Mouse (Mus musculus): ENCODE measurements around the gene Plekha6. TPM values are rescaled to one million over a fixed set of nuclear protein-coding genes. Genes with fewer than 3 reads are reported as not detected.

Gene Plekha6
- total RNA-seq, 2 experiments from 2014 or later = 54.8 to 65.7 TPM

GRCm38 (mm10) chr1:133181072-133182015, 17.3 kb downstream of the Plekha6 start:
- peak; percentile 89 to 92 for DNase-seq (ENCODE audit: low spot score in 2 of 2)

- DNase-seq (ENCODE audit: low spot score in 2 of 2) = peak; percentile 61 to 69
Measured at GRCm38 (mm10) chr1:133182016-133182705, 18.2 kb downstream of the Plekha6 start.

GRCm38 (mm10) chr1:133182706-133183095, 18.7 kb downstream of the Plekha6 start:
- DNase-seq (ENCODE audit: low spot score in 2 of 2) = no peak

- no peak for DNase-seq (ENCODE audit: low spot score in 2 of 2)
Measured at GRCm38 (mm10) chr1:133183141-133183925, 19.3 kb downstream of the Plekha6 start.

- DNase-seq (ENCODE audit: low spot score in 2 of 2) = peak; percentile 63 to 70
Measured at GRCm38 (mm10) chr1:133187948-133188680, 24.1 kb downstream of the Plekha6 start.

GRCm38 (mm10) chr1:133188719-133189118, 24.7 kb downstream of the Plekha6 start:
- DNase-seq (ENCODE audit: low spot score in 2 of 2) = no peak

GRCm38 (mm10) chr1:133189471-133189870, 25.5 kb downstream of the Plekha6 start:
- no peak for DNase-seq (ENCODE audit: low spot score in 2 of 2)

- no peak for DNase-seq (ENCODE audit: low spot score in 2 of 2)
Measured at GRCm38 (mm10) chr1:133190550-133190949, 26.5 kb downstream of the Plekha6 start.

GRCm38 (mm10) chr1:133196181-133196580, 32.2 kb downstream of the Plekha6 start:
- DNase-seq (ENCODE audit: low spot score in 2 of 2) = no peak

- DNase-seq (ENCODE audit: low spot score in 2 of 2) = no peak
Measured at GRCm38 (mm10) chr1:133197266-133197665, 33.3 kb downstream of the Plekha6 start.

GRCm38 (mm10) chr1:133199706-133200105, 35.7 kb downstream of the Plekha6 start:
- no peak for DNase-seq (ENCODE audit: low spot score in 2 of 2)

- no peak for DNase-seq (ENCODE audit: low spot score in 2 of 2)
Measured at GRCm38 (mm10) chr1:133201499-133201898, 37.5 kb downstream of the Plekha6 start.

- DNase-seq (ENCODE audit: low spot score in 2 of 2) = no peak
Measured at GRCm38 (mm10) chr1:133203701-133204100, 39.7 kb downstream of the Plekha6 start.

- DNase-seq (ENCODE audit: low spot score in 2 of 2) = no peak
Measured at GRCm38 (mm10) chr1:133204341-133204849, 40.4 kb downstream of the Plekha6 start.

GRCm38 (mm10) chr1:133204985-133205384, 41.0 kb downstream of the Plekha6 start:
- no peak for DNase-seq (ENCODE audit: low spot score in 2 of 2)

- no peak for DNase-seq (ENCODE audit: low spot score in 2 of 2)
Measured at GRCm38 (mm10) chr1:133208086-133208815, 44.2 kb downstream of the Plekha6 start.

GRCm38 (mm10) chr1:133209036-133209435, 45.0 kb downstream of the Plekha6 start:
- no peak for DNase-seq (ENCODE audit: low spot score in 2 of 2)

- DNase-seq (ENCODE audit: low spot score in 2 of 2) = no peak
Measured at GRCm38 (mm10) chr1:133209482-133209881, 45.5 kb downstream of the Plekha6 start.

GRCm38 (mm10) chr1:133209901-133210516, 46.0 kb downstream of the Plekha6 start:
- DNase-seq (ENCODE audit: low spot score in 2 of 2) = no peak
